Mouse (Mus musculus): ENCODE results near the gene Cga. TPM values are rescaled to one million over a fixed set of nuclear protein-coding genes. Genes with fewer than 3 reads are reported as not detected.
A peak's percentile ranks its signal among the peaks of the same experiment; 100 is the strongest.

Gene Cga
- total and polyA plus RNA-seq, 3 experiments: not detected

DNA sequence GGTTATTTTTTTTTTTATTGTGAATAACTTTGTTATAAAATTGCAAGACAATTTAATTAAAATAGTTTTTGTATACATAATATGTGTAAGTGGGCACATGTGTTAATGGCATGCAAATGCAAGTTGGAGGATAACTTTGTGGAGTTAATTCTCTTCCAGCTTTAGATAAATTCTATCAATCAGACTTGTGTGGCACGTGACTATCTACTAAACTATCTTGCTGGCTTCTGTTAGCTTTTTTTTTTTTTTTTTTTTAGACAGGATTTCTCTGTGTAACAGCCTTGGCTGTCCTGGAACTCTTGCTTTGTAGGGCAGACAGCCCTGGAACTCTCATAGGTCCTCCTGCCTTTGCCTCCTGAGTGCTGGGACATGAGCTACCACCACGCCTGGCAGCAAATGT, 4.9 kb downstream of the Cga start:
- no peak for TF ChIP-seq MAX (IDR thresholded peaks at IDR 0.05; ENCODE audit: low read length)
- peak; percentile 39; the same call in 1 of the 2 replicates for TF ChIP-seq BHLHE40 (IDR thresholded peaks at IDR 0.05; ENCODE audit: low read depth, low read length)
- no peak for DNase-seq (ENCODE audit: extremely low read depth)
- Histone ChIP-seq H3K36me3 (replicated peaks in 1 of 2; ENCODE audit: control insufficient read depth in 1 of 2, insufficient read depth in 1 of 2, low read length in 1 of 2) (no peaks in the 10 kb centered on the region), H3K4me3 (replicated peaks in 1 of 3; ENCODE audit: low read depth in 2 of 3, low read length in 2 of 3, poor library complexity in 1 of 3) (no peak overlapping the region), H3K9ac (ENCODE audit: insufficient read depth, low read depth) (no peak overlapping the region), H3K9me3 (replicated peaks; ENCODE audit: low read length) (no peaks in the 10 kb centered on the region), H3K79me2 (replicated peaks; ENCODE audit: control insufficient read depth, extremely low read depth, insufficient read depth, poor library complexity, severe bottlenecking) (no peaks in the 10 kb centered on the region), H3K4me1 (ENCODE audit: control insufficient read depth in 1 of 2, insufficient read depth in 2 of 2) (no peaks in the 10 kb centered on the region), H3K27me3 (replicated peaks) (peaks cover 1% of the 10 kb centered on the region), H3K27ac (ENCODE audit: insufficient read depth, low read depth) (no peak overlapping the region), H3K4me2 (ENCODE audit: insufficient read depth, low read depth, poor library complexity, severe bottlenecking) (no peak overlapping the region)
- in situ Hi-C loops (cut with MboI; ENCODE audit: low pct_ligation_motif_present, low pct_unique_long_range_greater_than_20kb, low sequenced_read_pairs): no loop called here
- dilution Hi-C loops (cut with MboI; ENCODE audit: extremely low pct_ligation_motif_present, extremely low pct_unique_long_range_greater_than_20kb, low sequenced_read_pairs): no loop called here

GRCm38 (mm10) chr4:34899322-34899721, 5.7 kb downstream of the Cga start:
- no peak for DNase-seq (ENCODE audit: extremely low read depth)
- no peak overlapping the region for H3K4me3 ChIP-seq (replicated peaks in 1 of 3; ENCODE audit: low read depth in 2 of 3, low read length in 2 of 3, poor library complexity in 1 of 3)
- no peaks in the 10 kb centered on the region for H3K4me1 ChIP-seq (ENCODE audit: control insufficient read depth in 1 of 2, insufficient read depth in 2 of 2)
- in situ Hi-C loops (cut with MboI; ENCODE audit: low pct_ligation_motif_present, low pct_unique_long_range_greater_than_20kb, low sequenced_read_pairs) (no loop called here), dilution Hi-C loops (cut with MboI; ENCODE audit: extremely low pct_ligation_motif_present, extremely low pct_unique_long_range_greater_than_20kb, low sequenced_read_pairs) (no loop called here)
- H3K36me3 ChIP-seq (replicated peaks in 1 of 2; ENCODE audit: control insufficient read depth in 1 of 2, insufficient read depth in 1 of 2, low read length in 1 of 2): no peaks in the 10 kb centered on the region
- no peaks in the 10 kb centered on the region for H3K79me2 ChIP-seq (replicated peaks; ENCODE audit: control insufficient read depth, extremely low read depth, insufficient read depth, poor library complexity, severe bottlenecking)
- peaks cover 1% of the 10 kb centered on the region for H3K27me3 ChIP-seq (replicated peaks)
- TF ChIP-seq ZKSCAN1 (IDR thresholded peaks at IDR 0.05; ENCODE audit: borderline replicate concordance, low read depth, low read length) (no peak), PAX5 (IDR thresholded peaks at IDR 0.05; ENCODE audit: low read length) (no peak), SIN3A (IDR thresholded peaks at IDR 0.05; ENCODE audit: low read length) (no peak), NRF1 (IDR thresholded peaks at IDR 0.05; ENCODE audit: low read depth, low read length) (no peak), JUN (IDR thresholded peaks at IDR 0.05; ENCODE audit: insufficient read depth, low read depth, low read length) (no peak), CHD1 (IDR thresholded peaks at IDR 0.05; ENCODE audit: low read depth, low read length) (no peak), MAFK (IDR thresholded peaks at IDR 0.05; ENCODE audit: insufficient replicate concordance, low read length) (no peak), ELF1 (IDR thresholded peaks at IDR 0.05; ENCODE audit: low read depth, low read length) (no peak)
- H3K9me3 ChIP-seq (replicated peaks; ENCODE audit: low read length): no peaks in the 10 kb centered on the region
- no peak overlapping the region for H3K9ac ChIP-seq (ENCODE audit: insufficient read depth, low read depth)
- H3K4me2 ChIP-seq (ENCODE audit: insufficient read depth, low read depth, poor library complexity, severe bottlenecking): no peak overlapping the region
- H3K27ac ChIP-seq (ENCODE audit: insufficient read depth, low read depth): no peak overlapping the region

GRCm38 (mm10) chr4:34900155-34900554, 6.6 kb downstream of the Cga start:
- Histone ChIP-seq H3K4me1 (ENCODE audit: control insufficient read depth in 1 of 2, insufficient read depth in 2 of 2) (no peaks in the 10 kb centered on the region), H3K9me3 (replicated peaks; ENCODE audit: low read length) (no peaks in the 10 kb centered on the region), H3K36me3 (replicated peaks in 1 of 2; ENCODE audit: control insufficient read depth in 1 of 2, insufficient read depth in 1 of 2, low read length in 1 of 2) (no peaks in the 10 kb centered on the region), H3K9ac (ENCODE audit: insufficient read depth, low read depth) (no peak overlapping the region), H3K27me3 (replicated peaks) (peaks cover 1% of the 10 kb centered on the region), H3K4me2 (ENCODE audit: insufficient read depth, low read depth, poor library complexity, severe bottlenecking) (peak overlapping the region; percentile 24), H3K79me2 (replicated peaks; ENCODE audit: control insufficient read depth, extremely low read depth, insufficient read depth, poor library complexity, severe bottlenecking) (no peaks in the 10 kb centered on the region), H3K27ac (ENCODE audit: insufficient read depth, low read depth) (no peak overlapping the region), H3K4me3 (replicated peaks in 1 of 3; ENCODE audit: low read depth in 2 of 3, low read length in 2 of 3, poor library complexity in 1 of 3) (no peak overlapping the region)
- in situ Hi-C loops (cut with MboI; ENCODE audit: low pct_ligation_motif_present, low pct_unique_long_range_greater_than_20kb, low sequenced_read_pairs) (no loop called here), dilution Hi-C loops (cut with MboI; ENCODE audit: extremely low pct_ligation_motif_present, extremely low pct_unique_long_range_greater_than_20kb, low sequenced_read_pairs) (no loop called here)
- DNase-seq (ENCODE audit: extremely low read depth): no peak
- TF ChIP-seq NELFE (IDR thresholded peaks at IDR 0.05; ENCODE audit: low read depth, low read length): no peak
- TF ChIP-seq USF2 (conservative IDR thresholded peaks at IDR 0.05; ENCODE audit: low read depth, low read length): no peak
- TF ChIP-seq E2F4 (IDR thresholded peaks at IDR 0.05; ENCODE audit: insufficient replicate concordance, low read depth, low read length): no peak
- no peak for TF ChIP-seq CHD2 (IDR thresholded peaks at IDR 0.05; ENCODE audit: low read length)
- TF ChIP-seq MAX (IDR thresholded peaks at IDR 0.05; ENCODE audit: low read length): no peak
- no peak for TF ChIP-seq HCFC1 (IDR thresholded peaks at IDR 0.05; ENCODE audit: low read depth, low read length)
- TF ChIP-seq IRF4 (IDR thresholded peaks at IDR 0.05; ENCODE audit: low read depth, low read length): no peak
- no peak for TF ChIP-seq PAX5 (IDR thresholded peaks at IDR 0.05; ENCODE audit: low read length)
- TF ChIP-seq RCOR1 (conservative IDR thresholded peaks at IDR 0.05; ENCODE audit: low read depth, low read length): no peak
- no peak for TF ChIP-seq KAT2A (IDR thresholded peaks at IDR 0.05; ENCODE audit: insufficient replicate concordance, low read length)
- no peak for TF ChIP-seq SIN3A (IDR thresholded peaks at IDR 0.05; ENCODE audit: low read length)
- TF ChIP-seq TCF12 (IDR thresholded peaks at IDR 0.05; ENCODE audit: low read depth, low read length): no peak
- no peak for TF ChIP-seq POLR2AphosphoS2 (IDR thresholded peaks at IDR 0.05; ENCODE audit: low read depth, low read length)
